Mouse (Mus musculus): ENCODE results near the gene Enpep. TPM values are rescaled to one million over a fixed set of nuclear protein-coding genes. Genes with fewer than 3 reads are reported as not detected.

Enpep gene
- polyA plus RNA-seq, 1 experiment = 0.14 TPM

GRCm38 (mm10) chr3:129273156-129273831 is 59.2 kb downstream of the Enpep start:
- Histone ChIP-seq H3K27me3 (ENCODE audit: control insufficient read depth, insufficient read depth, low read length) (no peaks in the 10 kb centered on the region), H3K27ac (ENCODE audit: control insufficient read depth, insufficient read depth, low read depth, low read length) (no peak overlapping the region), H3K4me3 (ENCODE audit: control insufficient read depth, low read depth, low read length) (no peak overlapping the region), H3K36me3 (ENCODE audit: control insufficient read depth, insufficient read depth, low read length) (no peaks in the 10 kb centered on the region), H3K4me1 (ENCODE audit: control insufficient read depth, insufficient read depth, low read length) (no peaks in the 10 kb centered on the region)
- no peak for TF ChIP-seq CTCF (IDR thresholded peaks at IDR 0.05; ENCODE audit: control insufficient read depth, insufficient read depth, insufficient replicate concordance, low read depth, low read length)

GRCm38 (mm10) chr3:129270044-129270443 is 62.5 kb downstream of the Enpep start:
- Histone ChIP-seq H3K27ac (ENCODE audit: control insufficient read depth, insufficient read depth, low read depth, low read length) (no peak overlapping the region), H3K36me3 (ENCODE audit: control insufficient read depth, insufficient read depth, low read length) (no peaks in the 10 kb centered on the region), H3K4me3 (ENCODE audit: control insufficient read depth, low read depth, low read length) (no peak overlapping the region), H3K27me3 (ENCODE audit: control insufficient read depth, insufficient read depth, low read length) (no peaks in the 10 kb centered on the region), H3K4me1 (ENCODE audit: control insufficient read depth, insufficient read depth, low read length) (no peaks in the 10 kb centered on the region)
- TF ChIP-seq CTCF (IDR thresholded peaks at IDR 0.05; ENCODE audit: control insufficient read depth, insufficient read depth, insufficient replicate concordance, low read depth, low read length) (no peak), POLR2A (IDR thresholded peaks at IDR 0.05; ENCODE audit: control insufficient read depth, low read depth, low read length) (no peak)

- H3K36me3 ChIP-seq (ENCODE audit: control insufficient read depth, insufficient read depth, low read length) = no peaks in the 10 kb centered on the region
- TF ChIP-seq CTCF (IDR thresholded peaks at IDR 0.05; ENCODE audit: control insufficient read depth, insufficient read depth, insufficient replicate concordance, low read depth, low read length) (no peak), POLR2A (IDR thresholded peaks at IDR 0.05; ENCODE audit: control insufficient read depth, low read depth, low read length) (no peak)
- H3K4me1 ChIP-seq (ENCODE audit: control insufficient read depth, insufficient read depth, low read length) = no peaks in the 10 kb centered on the region
- no peak overlapping the region for H3K27ac ChIP-seq (ENCODE audit: control insufficient read depth, insufficient read depth, low read depth, low read length)
- H3K27me3 ChIP-seq (ENCODE audit: control insufficient read depth, insufficient read depth, low read length) = no peaks in the 10 kb centered on the region
- no peak overlapping the region for H3K4me3 ChIP-seq (ENCODE audit: control insufficient read depth, low read depth, low read length)
These were observed 63.4 kb downstream of the Enpep start for GRCm38 (mm10) chr3:129268886-129269683.

- Histone ChIP-seq H3K27me3 (ENCODE audit: control insufficient read depth, insufficient read depth, low read length) (no peaks in the 10 kb centered on the region), H3K36me3 (ENCODE audit: control insufficient read depth, insufficient read depth, low read length) (no peaks in the 10 kb centered on the region), H3K4me3 (ENCODE audit: control insufficient read depth, low read depth, low read length) (no peak overlapping the region), H3K27ac (ENCODE audit: control insufficient read depth, insufficient read depth, low read depth, low read length) (no peak overlapping the region), H3K4me1 (ENCODE audit: control insufficient read depth, insufficient read depth, low read length) (no peaks in the 10 kb centered on the region; the same call in 1 of the 2 replicates)
- TF ChIP-seq POLR2A (IDR thresholded peaks at IDR 0.05; ENCODE audit: control insufficient read depth, low read depth, low read length) = no peak
- no peak for TF ChIP-seq CTCF (IDR thresholded peaks at IDR 0.05; ENCODE audit: control insufficient read depth, insufficient read depth, insufficient replicate concordance, low read depth, low read length)
These were observed 74.0 kb downstream of the Enpep start for GRCm38 (mm10) chr3:129258497-129258896.

GRCm38 (mm10) chr3:129256766-129257165 is 75.8 kb downstream of the Enpep start:
- TF ChIP-seq CTCF (IDR thresholded peaks at IDR 0.05; ENCODE audit: control insufficient read depth, insufficient read depth, insufficient replicate concordance, low read depth, low read length) (no peak), POLR2A (IDR thresholded peaks at IDR 0.05; ENCODE audit: control insufficient read depth, low read depth, low read length) (no peak)
- H3K36me3 ChIP-seq (ENCODE audit: control insufficient read depth, insufficient read depth, low read length) = no peaks in the 10 kb centered on the region
- no peaks in the 10 kb centered on the region; the same call in 1 of the 2 replicates for H3K4me1 ChIP-seq (ENCODE audit: control insufficient read depth, insufficient read depth, low read length)
- H3K27ac ChIP-seq (ENCODE audit: control insufficient read depth, insufficient read depth, low read depth, low read length) = no peak overlapping the region
- H3K4me3 ChIP-seq (ENCODE audit: control insufficient read depth, low read depth, low read length) = no peak overlapping the region
- H3K27me3 ChIP-seq (ENCODE audit: control insufficient read depth, insufficient read depth, low read length) = no peaks in the 10 kb centered on the region

GRCm38 (mm10) chr3:129256283-129256682 is 76.2 kb downstream of the Enpep start:
- H3K27me3 ChIP-seq (ENCODE audit: control insufficient read depth, insufficient read depth, low read length) = no peaks in the 10 kb centered on the region
- no peak overlapping the region for H3K27ac ChIP-seq (ENCODE audit: control insufficient read depth, insufficient read depth, low read depth, low read length)
- peak overlapping the region; percentile 26; the same call in 1 of the 2 replicates for H3K4me3 ChIP-seq (ENCODE audit: control insufficient read depth, low read depth, low read length)
- H3K4me1 ChIP-seq (ENCODE audit: control insufficient read depth, insufficient read depth, low read length) = no peaks in the 10 kb centered on the region; the same call in 1 of the 2 replicates
- H3K36me3 ChIP-seq (ENCODE audit: control insufficient read depth, insufficient read depth, low read length) = no peaks in the 10 kb centered on the region
- TF ChIP-seq POLR2A (IDR thresholded peaks at IDR 0.05; ENCODE audit: control insufficient read depth, low read depth, low read length) (no peak), CTCF (IDR thresholded peaks at IDR 0.05; ENCODE audit: control insufficient read depth, insufficient read depth, insufficient replicate concordance, low read depth, low read length) (no peak)

- no peaks in the 10 kb centered on the region for H3K27me3 ChIP-seq (ENCODE audit: control insufficient read depth, insufficient read depth, low read length)
- no peaks in the 10 kb centered on the region; the same call in 1 of the 2 replicates for H3K4me1 ChIP-seq (ENCODE audit: control insufficient read depth, insufficient read depth, low read length)
- H3K36me3 ChIP-seq (ENCODE audit: control insufficient read depth, insufficient read depth, low read length) = no peaks in the 10 kb centered on the region
- H3K4me3 ChIP-seq (ENCODE audit: control insufficient read depth, low read depth, low read length) = no peak overlapping the region
- TF ChIP-seq CTCF (IDR thresholded peaks at IDR 0.05; ENCODE audit: control insufficient read depth, insufficient read depth, insufficient replicate concordance, low read depth, low read length) (no peak), POLR2A (IDR thresholded peaks at IDR 0.05; ENCODE audit: control insufficient read depth, low read depth, low read length) (no peak)
- H3K27ac ChIP-seq (ENCODE audit: control insufficient read depth, insufficient read depth, low read depth, low read length) = no peak overlapping the region
These were observed 78.3 kb downstream of the Enpep start for GRCm38 (mm10) chr3:129254246-129254645.
